Mouse (Mus musculus): ENCODE data around the gene Ipcef1.
"Not testable (repeated sequence)": the region's sequence is repeated elsewhere in the genome, so short reads cannot be mapped to it uniquely, and the experiment has no call there.

The Ipcef1 gene

GRCm38 (mm10) chr10:7035547-7035946, 16.7 kb downstream of the Ipcef1 start:
- no peak for DNase-seq (ENCODE audit: low spot score in 2 of 2)

GRCm38 (mm10) chr10:7033459-7033858, 18.8 kb downstream of the Ipcef1 start:
- no peak for DNase-seq (ENCODE audit: low spot score in 2 of 2)

GRCm38 (mm10) chr10:7025028-7025427, 27.2 kb downstream of the Ipcef1 start:
- no peak for DNase-seq (ENCODE audit: low spot score in 2 of 2)

DNA sequence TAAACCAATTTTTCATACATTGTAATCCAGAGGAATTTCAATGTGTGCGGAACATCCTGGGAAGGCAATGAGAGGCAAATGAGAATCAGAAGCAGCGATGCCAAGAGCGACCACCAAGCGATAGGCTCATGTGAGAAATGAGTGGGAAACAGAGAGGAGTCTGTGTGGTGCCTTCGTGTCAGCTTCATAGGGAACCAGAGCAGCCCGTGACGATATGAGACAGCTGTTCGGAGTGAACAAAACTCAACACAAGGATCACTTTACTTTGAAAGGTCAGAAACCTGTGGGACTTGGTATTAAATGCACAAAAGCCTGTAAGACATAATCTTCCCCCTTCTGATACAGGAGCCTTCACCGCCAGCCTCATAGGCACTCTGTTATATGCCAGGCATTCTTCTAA, 31.7 kb downstream of the Ipcef1 start:
- DNase-seq (ENCODE audit: low spot score in 2 of 2) = no peak

GRCm38 (mm10) chr10:7019781-7020386, 32.4 kb downstream of the Ipcef1 start:
- DNase-seq (ENCODE audit: low spot score in 2 of 2) = no peak

GRCm38 (mm10) chr10:7015199-7015598, 37.1 kb downstream of the Ipcef1 start:
- DNase-seq (ENCODE audit: low spot score in 2 of 2) = no peak

DNA sequence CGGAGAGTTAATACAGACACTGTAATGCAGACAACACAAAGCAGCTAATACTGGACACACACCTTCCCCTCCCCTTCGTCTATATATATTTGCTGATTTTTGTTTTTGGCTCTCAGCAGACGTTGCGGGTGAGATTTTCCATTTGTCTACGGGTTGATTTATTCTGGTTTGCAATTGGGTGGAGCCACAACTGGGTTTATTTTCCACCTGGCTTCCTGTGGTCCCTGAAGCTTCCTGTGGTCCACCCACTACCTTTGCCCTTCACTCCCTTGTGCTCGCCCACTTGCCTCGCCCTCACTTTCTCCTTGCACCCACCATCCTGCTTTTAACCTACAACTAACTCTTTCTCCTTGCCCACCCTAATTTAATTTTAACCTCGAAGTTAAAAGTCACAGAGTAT, 41.7 kb downstream of the Ipcef1 start:
- no peak for DNase-seq (ENCODE audit: low spot score in 2 of 2)

- DNase-seq (ENCODE audit: low spot score in 2 of 2) = no peak
Measured at GRCm38 (mm10) chr10:7004980-7005538, 47.2 kb downstream of the Ipcef1 start.

DNA sequence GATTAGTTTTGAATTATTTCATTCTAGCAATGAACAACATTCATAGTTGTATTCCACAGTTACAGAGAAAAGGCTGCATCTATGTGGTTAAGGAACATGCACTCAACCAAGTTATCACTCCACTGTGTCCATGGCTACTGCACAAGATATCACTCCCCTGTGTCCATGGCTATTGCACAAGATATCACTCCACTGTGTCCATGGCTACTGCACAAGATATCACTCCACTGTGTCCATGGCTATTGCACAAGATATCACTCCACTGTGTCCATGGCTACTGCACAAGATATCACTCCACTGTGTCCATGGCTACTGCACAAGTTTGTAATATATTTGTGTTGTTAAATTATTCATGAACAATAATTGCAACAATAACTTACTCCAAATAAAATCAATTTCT, 48.4 kb downstream of the Ipcef1 start:
- not testable (repeated sequence) for DNase-seq (ENCODE audit: low spot score in 2 of 2)

GRCm38 (mm10) chr10:6999355-6999754, 52.9 kb downstream of the Ipcef1 start:
- DNase-seq (ENCODE audit: low spot score in 2 of 2) = no peak

- DNase-seq (ENCODE audit: low spot score in 2 of 2) = no peak
Measured at GRCm38 (mm10) chr10:6998576-6999250, 53.6 kb downstream of the Ipcef1 start.

- no peak for DNase-seq (ENCODE audit: low spot score in 2 of 2)
Measured at GRCm38 (mm10) chr10:6996895-6997294, 55.4 kb downstream of the Ipcef1 start.

- no peak for DNase-seq (ENCODE audit: low spot score in 2 of 2)
Measured at GRCm38 (mm10) chr10:6988555-6988954, 63.7 kb downstream of the Ipcef1 start.

GRCm38 (mm10) chr10:6987399-6988098, 64.7 kb downstream of the Ipcef1 start:
- no peak for DNase-seq (ENCODE audit: low spot score in 2 of 2)

DNA sequence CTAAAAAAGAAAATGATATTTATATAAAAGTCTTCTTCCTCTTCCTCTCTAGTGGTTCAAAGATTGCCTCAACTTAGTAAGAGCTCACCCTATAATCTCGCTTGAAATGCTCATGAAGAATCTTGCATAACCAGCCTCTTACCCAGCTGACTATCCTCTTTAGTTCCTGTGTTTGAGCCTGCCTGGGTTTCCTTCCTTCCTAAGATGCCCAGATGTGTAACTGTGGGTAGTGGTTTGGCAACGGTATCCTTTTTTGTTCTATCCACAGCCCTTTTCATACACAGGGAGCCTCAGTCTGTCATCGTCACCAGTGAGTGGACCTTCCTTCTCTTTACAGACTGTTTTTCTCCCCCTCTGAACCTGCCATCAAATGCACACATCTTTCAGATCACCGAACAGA, 66.0 kb downstream of the Ipcef1 start:
- DNase-seq (ENCODE audit: low spot score in 2 of 2) = no peak

GRCm38 (mm10) chr10:6983431-6983830, 68.8 kb downstream of the Ipcef1 start:
- DNase-seq (ENCODE audit: low spot score in 2 of 2) = no peak

DNA sequence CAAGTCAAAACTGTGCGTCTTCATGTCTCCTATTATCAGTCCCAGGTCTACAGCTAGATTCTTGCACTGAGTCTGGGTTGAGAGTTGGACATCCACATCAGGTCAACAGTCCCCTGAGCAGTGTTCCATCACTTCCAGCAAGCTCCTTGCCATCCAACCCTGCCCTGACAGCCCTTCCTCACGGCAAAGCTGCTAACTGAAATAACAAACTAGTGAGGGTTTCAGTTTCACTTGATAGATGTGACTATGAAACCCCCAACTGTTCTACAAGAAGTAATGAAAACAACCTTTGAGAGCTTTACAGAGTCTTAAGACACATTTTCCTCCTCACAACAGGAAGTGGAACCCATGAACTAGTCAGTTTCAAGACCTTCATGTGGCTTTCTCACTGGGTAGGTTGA, 69.5 kb downstream of the Ipcef1 start:
- no peak for DNase-seq (ENCODE audit: low spot score in 2 of 2)

- peak in 1 of 2 experiments; percentile 16 for DNase-seq (ENCODE audit: low spot score in 2 of 2)
Measured at GRCm38 (mm10) chr10:6980236-6980635, 72.0 kb downstream of the Ipcef1 start.

GRCm38 (mm10) chr10:6979789-6980188, 72.5 kb downstream of the Ipcef1 start:
- DNase-seq (ENCODE audit: low spot score in 2 of 2) = no peak

DNA sequence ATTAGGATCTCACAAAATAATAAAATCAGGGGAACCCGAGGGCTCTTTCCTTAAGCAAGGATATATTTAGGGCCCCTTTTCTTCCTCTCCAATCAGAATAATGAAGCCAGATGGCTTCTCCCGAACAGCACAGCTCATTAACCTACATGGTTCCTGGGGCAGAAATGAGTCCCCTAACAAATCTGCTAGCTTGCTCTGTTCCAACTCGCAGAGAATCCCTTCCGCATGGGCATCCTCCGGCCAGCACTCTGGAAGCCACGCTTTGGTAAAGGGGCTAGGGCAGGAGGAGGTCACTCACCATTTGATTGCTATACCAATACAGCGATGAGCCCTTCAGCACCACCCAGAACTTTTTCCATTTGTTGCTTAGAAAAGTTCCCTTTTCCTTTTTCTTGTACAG, 73.1 kb downstream of the Ipcef1 start:
- peak in 1 of 2 experiments; percentile 20 for DNase-seq (ENCODE audit: low spot score in 2 of 2)

DNA sequence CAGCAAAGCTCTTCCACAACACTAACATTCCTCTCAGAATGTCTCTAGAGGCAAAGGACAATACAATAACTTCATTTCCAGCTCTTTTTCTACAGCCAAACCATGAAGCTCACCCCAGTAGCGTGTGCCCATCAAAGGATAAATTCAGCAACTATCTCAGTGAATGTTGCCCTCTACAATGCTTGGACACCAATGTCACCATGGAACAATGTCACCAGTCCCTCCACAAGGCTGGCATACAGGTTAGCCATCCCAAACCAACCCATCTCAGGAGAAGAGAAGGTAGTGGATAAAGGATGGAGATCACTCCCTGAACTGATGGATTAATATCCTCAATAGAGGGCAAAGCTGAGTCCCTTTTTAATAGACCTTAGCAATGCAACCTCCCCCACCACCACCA, 73.5 kb downstream of the Ipcef1 start:
- DNase-seq (ENCODE audit: low spot score in 2 of 2) = no peak

DNA sequence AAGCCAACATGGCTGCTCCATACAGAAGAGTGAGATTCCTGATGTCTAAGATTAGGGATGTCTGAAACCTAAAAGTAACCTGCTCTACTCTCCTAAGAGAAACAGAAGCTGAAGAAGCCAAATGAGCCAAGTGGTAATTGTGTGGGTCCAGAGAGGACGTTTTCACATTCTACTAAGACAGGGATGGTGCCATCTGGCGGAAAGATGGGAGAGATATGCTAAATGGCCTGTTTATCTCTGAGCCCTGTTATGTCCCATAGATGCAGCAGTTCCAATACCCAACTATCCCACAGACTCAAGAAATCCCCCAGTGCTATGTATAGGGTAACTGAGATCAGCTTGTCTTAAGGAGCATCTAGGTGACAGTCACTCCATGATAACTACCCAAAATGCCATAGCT, 74.4 kb downstream of the Ipcef1 start:
- peak in 1 of 2 experiments; percentile 33 for DNase-seq (ENCODE audit: low spot score in 2 of 2)

DNA sequence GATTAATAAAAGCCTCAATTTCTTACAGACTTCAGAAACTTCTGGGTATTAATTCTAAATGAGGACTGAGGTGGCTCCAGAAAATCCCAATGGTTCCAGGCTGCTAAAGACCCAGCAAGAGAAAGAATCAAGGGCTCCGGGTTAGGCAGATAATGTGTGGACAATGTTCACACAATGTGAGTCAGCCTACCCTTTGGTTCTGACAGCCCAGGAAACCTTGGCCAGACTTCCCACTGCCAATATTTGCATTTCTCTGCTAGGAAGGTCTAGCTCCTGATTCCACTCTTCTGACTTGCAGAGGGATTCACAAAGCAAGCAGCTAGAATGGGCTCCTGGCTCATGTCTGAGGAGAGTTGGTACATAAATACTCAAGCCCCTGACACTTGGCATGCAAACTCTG, 83.9 kb downstream of the Ipcef1 start:
- no peak for DNase-seq (ENCODE audit: low spot score in 2 of 2)
